Mouse (Mus musculus) layer of hippocampus, postnatal 10 days (tissue): Measurements from ENCODE around the gene Sptb. TPM values are rescaled to one million over a fixed set of nuclear protein-coding genes. Genes with fewer than 3 reads are reported as not detected.

Source experiments
- DNase-seq, 2 experiments: peaks; one replicate each; pipeline ENCODE4 v3.0.0; 2021; ENCODE audit warnings: low spot score in 2 of 2
- total RNA-seq, 2 experiments: library from RNA; stranded (reverse); gene quantifications; 2 replicates each; pipeline ENCODE4 v1.2.3; 2021

Gene Sptb
- total RNA-seq, 2 experiments from 2014 or later = 62.8 to 69.1 TPM

- no peak for DNase-seq
Measured at GRCm38 (mm10) chr12:76608241-76608640, 102.1 kb downstream of the Sptb start.

- no peak for DNase-seq
Measured at GRCm38 (mm10) chr12:76605837-76606236, 104.5 kb downstream of the Sptb start.

- DNase-seq = no peak
Measured at GRCm38 (mm10) chr12:76604546-76604945, 105.8 kb downstream of the Sptb start.

GRCm38 (mm10) chr12:76603779-76604178 lies 106.6 kb downstream of the Sptb start:
- no peak for DNase-seq

- no peak for DNase-seq
Measured at GRCm38 (mm10) chr12:76598196-76598928, 112.0 kb downstream of the Sptb start.

GRCm38 (mm10) chr12:76597577-76598100 lies 112.7 kb downstream of the Sptb start:
- DNase-seq = no peak

GRCm38 (mm10) chr12:76596292-76597023 lies 113.9 kb downstream of the Sptb start:
- peak; percentile 85 to 87 for DNase-seq

- DNase-seq = no peak
Measured at GRCm38 (mm10) chr12:76595830-76596229, 114.5 kb downstream of the Sptb start.

GRCm38 (mm10) chr12:76594556-76594955 lies 115.8 kb downstream of the Sptb start:
- DNase-seq = no peak

GRCm38 (mm10) chr12:76593839-76594322 lies 116.5 kb downstream of the Sptb start:
- peak in 1 of 2 experiments; percentile 61 for DNase-seq

- no peak for DNase-seq
Measured at GRCm38 (mm10) chr12:76593254-76593653, 117.1 kb downstream of the Sptb start.

- DNase-seq = peak in 1 of 2 experiments; percentile 64
Measured at GRCm38 (mm10) chr12:76592213-76592612, 118.1 kb downstream of the Sptb start.

GRCm38 (mm10) chr12:76591037-76591436 lies 119.3 kb downstream of the Sptb start:
- DNase-seq = no peak

GRCm38 (mm10) chr12:76589531-76589930 lies 120.8 kb downstream of the Sptb start:
- DNase-seq = no peak

- DNase-seq = no peak
Measured at GRCm38 (mm10) chr12:76587357-76587756, 123.0 kb downstream of the Sptb start.

GRCm38 (mm10) chr12:76585028-76585427 lies 125.3 kb downstream of the Sptb start:
- DNase-seq = no peak

GRCm38 (mm10) chr12:76583454-76583853 lies 126.9 kb downstream of the Sptb start:
- no peak for DNase-seq

- DNase-seq = peak; percentile 50 to 66
Measured at GRCm38 (mm10) chr12:76582841-76583240, 127.5 kb downstream of the Sptb start.

GRCm38 (mm10) chr12:76582139-76582538 lies 128.2 kb downstream of the Sptb start:
- no peak for DNase-seq

GRCm38 (mm10) chr12:76579806-76580205 lies 130.5 kb downstream of the Sptb start:
- DNase-seq = no peak

- DNase-seq = no peak
Measured at GRCm38 (mm10) chr12:76578465-76578864, 131.9 kb downstream of the Sptb start.

GRCm38 (mm10) chr12:76577858-76578257 lies 132.5 kb downstream of the Sptb start:
- no peak for DNase-seq
